Mouse (Mus musculus): ENCODE measurements at regions not wholly inside any gene's neighbourhood (a gene's known extent, or its start where the extent isn't known, plus 50 kb on each side); places are given as distances from the start of the nearest gene placed in this dataset.

DNA sequence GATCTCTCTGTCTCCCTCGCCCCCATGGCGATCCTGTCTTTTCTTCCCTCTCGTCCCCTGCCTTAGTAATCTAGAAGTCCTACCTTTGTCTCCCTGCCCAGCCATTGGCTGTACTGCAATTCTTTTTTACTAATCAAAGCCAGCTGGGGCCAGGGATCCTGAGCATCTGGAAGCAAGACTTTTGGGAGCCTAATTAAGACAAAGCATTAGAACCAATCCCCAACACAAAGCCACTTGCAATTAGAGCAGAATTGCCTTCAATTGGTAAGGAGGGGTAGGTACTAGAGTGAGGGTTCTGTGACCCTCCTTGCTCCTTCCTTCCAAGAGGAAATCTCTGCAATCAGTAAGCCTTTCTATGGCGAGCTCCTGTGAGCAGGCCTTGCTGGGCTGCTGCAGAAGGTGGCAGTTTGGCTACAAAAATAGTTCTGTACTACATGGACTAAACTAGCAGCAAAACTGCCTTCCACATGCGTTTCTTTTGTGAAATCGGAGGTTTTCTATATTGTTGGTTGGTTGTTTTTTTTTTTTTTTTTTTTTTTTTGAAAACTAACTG lies 272.9 kb downstream of the Rnf152 start:
- no peak for ATAC-seq (replicated peaks; ENCODE audit: low FRiP score, low TSS enrichment, poor library complexity, severe bottlenecking)

DNA sequence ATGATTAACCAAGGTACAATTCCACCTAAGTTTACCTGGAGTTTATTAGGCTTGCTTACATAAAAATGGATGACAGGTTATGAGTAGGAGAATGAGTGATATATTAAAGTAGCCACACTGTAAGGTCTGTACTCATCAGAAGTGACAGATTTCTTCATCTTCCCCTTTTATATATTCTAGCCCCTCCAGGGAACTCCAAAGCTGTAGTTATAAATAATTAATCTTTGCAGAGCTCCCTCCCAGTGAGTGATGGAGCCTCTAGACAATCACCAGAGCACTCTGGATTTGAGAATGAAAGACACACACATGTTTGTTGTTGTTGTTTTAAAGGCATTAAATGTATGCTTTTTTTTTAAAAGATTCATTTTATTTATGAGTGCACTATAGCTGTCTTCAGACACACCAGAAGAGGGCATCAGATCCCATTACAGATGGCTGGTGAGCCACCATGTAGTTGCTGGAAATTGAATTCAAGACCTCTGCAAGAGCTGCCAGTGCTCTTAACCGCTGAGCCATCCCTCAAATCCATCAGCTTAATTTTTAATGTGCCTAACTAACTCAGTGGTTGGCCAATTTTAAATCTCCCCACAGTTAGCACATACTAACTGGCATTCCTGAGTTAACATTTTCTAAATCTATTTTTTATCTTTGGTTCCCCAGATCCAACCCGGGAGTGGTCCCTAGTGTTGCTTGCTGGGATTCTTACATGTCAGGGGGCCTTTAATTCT lies 273.5 kb downstream of the Rnf152 start:
- no peak for ATAC-seq (replicated peaks; ENCODE audit: low FRiP score, low TSS enrichment, poor library complexity, severe bottlenecking)

DNA sequence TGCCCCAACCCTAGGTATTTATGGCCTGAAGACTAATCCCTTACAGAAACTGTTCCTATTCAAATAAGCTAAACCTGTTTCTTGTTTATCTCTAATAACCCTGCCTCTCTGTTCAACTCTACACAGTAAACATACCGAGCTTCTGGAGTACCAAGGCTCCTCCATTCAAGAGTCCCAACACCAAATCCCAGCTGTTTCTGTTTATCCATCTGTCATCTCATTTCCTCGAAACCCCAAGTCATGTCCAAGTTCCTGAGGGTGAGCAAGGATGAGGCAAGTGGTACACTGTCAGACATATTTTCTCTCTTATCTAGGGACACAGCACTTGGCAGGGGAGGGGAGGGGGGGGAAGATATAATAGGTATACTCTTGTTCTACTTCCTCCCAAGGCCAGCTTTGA lies 274.6 kb downstream of the Rnf152 start:
- no peak for ATAC-seq (replicated peaks; ENCODE audit: low FRiP score, low TSS enrichment, poor library complexity, severe bottlenecking)

DNA sequence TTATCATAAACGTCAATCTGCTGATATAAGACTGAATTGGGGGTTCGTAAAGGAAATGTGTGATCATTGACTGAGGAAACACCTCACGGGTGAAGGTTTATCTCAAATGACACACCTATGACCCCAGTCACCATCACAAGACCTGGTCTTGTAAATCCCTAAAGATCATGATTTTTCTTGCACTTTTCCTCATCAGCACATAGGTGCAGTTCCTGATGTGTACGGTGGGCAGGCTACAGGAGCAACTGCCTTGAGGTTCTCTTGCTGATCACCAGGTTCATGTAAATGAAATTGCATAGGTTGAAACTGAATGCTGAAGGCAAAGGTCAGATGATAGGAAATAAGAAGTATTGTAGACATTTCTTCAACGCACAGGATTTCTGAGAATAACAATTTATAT lies 277.1 kb downstream of the Rnf152 start:
- ATAC-seq (replicated peaks; ENCODE audit: low FRiP score, low TSS enrichment, poor library complexity, severe bottlenecking) = no peak

DNA sequence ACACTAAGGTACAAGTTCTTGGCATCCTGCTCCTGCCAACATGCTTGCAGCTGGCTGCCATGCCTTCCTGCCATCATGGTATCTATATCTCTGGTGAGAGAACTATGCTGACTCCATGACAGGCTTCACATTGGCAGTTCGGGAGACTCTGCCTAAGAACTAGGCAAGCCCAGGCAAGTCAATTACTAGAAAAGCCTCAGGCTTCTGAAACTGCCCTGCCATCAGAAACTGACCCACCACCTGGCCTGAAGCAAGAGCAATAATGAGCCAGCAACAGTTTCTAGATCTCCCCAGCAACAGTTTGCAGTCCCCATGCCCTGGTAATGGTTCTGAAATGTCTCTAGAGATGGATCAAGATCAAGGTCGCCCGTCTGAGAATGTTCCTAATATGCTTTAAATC lies 280.8 kb downstream of the Rnf152 start:
- no peak for ATAC-seq (replicated peaks; ENCODE audit: low FRiP score, low TSS enrichment, poor library complexity, severe bottlenecking)

DNA sequence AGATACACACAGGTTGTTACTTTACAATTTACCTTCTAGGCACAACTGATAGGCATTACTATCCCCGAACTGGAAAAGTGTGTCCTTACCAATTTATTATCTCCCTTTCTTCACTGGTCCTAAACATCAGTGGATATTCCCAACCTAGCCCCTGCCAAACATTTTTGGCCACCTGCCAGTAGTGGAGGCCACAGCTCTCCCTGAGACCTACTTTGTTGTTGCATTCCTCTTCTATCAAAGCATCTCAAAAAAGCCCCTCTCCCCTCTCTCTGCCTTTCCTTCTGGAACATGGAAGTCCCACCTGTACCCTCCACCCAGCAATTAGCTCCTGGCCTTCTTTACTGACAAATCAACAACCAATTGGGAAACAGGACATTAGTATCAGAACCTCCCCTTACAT lies 282.2 kb downstream of the Rnf152 start:
- ATAC-seq (replicated peaks; ENCODE audit: low FRiP score, low TSS enrichment, poor library complexity, severe bottlenecking) = no peak

DNA sequence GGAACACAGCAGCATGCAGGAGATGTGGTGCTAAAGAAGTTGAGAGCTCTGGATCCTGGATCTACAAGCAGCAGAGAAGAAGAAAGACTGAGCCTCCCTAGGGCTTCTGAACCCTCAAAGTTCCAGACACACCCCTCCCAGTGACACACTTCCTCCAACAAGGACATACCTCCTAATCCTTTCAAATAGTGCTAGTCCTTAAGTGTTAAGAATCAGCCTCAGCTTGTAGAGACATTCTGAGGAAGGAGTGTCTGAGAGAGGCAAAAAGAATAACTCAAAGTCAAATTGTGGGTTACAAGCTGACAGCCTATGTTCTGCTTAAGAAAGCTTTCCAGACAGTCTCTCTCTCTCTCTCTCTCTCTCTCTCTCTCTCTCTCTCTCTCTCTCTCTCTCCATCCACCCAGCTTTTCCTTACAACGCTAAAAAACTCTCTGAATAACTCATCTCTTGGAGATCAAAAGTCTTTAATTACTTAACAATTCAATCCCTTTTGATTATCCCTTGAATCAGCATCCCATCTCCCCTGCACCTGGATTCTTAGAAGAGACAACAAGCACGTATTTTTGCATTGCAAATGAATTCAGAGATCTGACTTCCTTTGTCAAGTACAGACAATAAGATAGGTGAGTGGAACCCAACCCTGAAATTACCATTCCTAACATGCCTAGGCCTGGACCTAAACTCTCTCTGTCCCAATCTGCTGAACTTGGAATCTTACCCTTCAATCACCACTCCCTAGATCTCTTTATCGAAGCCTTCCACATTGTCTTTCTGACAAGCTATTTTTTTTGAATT lies 285.7 kb downstream of the Rnf152 start:
- ATAC-seq (replicated peaks; ENCODE audit: low FRiP score, low TSS enrichment, poor library complexity, severe bottlenecking) = no peak

DNA sequence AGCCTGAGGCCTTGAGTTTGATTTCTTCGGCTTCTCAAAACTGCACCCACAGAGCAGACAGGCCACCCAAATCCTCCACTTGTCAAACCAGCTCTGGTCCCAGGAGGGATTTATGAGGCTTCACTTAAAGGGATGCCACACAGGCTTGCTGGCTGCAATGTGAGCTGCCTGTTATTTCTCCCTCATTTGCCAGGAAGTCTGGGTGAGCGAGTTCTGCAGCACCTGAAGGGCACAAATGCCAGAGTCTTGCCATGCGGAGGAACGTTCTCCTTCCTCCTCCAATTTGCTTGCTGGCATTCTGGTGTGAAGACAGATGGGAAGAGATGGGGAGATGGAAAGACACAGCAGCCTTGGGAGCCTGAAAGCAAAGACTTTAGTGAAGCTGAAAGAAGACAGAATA lies 288.6 kb downstream of the Rnf152 start:
- no peak for ATAC-seq (replicated peaks; ENCODE audit: low FRiP score, low TSS enrichment, poor library complexity, severe bottlenecking)

DNA sequence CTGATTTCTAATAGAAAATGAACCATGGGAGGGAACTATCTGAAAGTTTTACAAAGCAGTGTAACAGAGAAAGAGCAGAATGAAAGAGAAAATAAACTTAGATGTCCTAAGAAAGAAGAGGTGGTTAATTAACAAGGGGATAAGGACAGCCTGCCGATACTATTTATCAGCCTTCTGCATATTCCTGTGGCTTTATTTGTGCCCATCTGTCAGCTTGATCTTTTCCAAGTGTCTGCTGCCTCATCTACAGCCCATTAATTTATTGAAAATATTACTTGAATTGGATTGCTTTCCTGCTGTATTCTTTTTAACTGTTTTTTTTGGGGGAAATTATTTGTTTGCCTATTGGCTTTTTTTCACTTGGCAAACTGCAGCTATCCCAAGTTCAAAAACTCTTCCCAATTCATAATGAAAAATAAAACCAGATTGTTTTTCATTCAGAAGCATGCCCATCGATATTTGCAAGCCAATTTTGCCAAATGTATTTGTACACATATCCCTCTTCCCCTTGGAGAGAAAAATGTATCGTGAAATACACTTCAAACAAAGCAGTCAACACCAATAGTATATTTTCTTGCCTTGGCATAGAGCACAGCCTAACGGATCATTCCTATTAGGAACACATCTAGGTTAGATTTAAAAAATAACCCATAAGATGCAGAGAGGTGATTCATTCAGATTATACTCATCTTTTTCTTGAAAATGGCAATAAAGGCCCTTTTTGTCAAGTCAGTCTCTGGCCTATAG lies 289.3 kb downstream of the Rnf152 start:
- ATAC-seq (replicated peaks; ENCODE audit: low FRiP score, low TSS enrichment, poor library complexity, severe bottlenecking) = no peak

DNA sequence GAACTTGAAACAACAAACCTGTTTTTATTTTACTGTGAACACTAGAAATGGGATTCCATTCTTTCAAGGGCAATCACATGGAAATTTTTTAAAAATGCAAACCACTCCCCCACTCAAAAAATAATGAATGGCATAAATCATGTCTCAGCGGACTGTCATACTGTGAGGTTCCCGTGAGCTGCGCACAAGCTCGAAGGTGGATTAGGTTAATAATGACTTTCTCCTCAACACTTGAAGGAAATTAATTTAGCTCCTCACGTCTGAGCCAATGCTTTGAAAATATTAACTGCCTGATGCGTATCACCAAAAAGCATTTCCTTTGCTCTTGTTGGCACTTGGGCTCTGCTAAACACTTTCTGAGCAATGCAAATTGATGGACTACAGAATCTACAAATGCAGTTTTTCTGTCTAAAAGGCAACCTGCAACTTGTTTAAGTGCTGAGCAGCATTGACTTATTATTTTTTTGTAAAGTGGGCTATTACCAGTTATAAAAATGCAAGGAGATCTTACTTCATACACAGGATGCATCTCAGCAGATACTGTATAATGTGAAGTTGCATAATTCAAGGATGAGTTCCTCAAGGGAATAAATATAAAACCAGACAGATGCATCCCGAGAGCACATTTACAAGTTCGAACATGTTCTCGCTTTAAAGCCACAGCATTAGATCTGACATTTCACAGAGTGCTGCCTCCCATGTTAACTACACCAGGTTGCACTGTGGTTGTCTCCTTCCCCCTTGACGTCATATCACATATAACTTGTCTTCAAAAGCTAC lies 282.4 kb downstream of the Cdh20 start:
- ATAC-seq (replicated peaks; ENCODE audit: low FRiP score, low TSS enrichment, poor library complexity, severe bottlenecking) = no peak

All from megakaryocyte-erythroid progenitor cell, adult 5-6 weeks (primary cell).